Mouse (Mus musculus) skeletal muscle tissue, postnatal 0 days (tissue): ENCODE results near the gene Adig. TPM values are rescaled to one million over a fixed set of nuclear protein-coding genes. Genes with fewer than 3 reads are reported as not detected.

ENCODE experiments used
- polyA plus RNA-seq: library from polyadenylated mRNA; unstranded; fragments of >200 nt; fragmentation: Nextera tagmentation; extraction: Ambion mirVana; gene quantifications from 2 replicates; pipeline ENCODE4 v1.2.1, GENCODE M21; 2015

Adig gene
- polyA plus RNA-seq = 6.7 and 84.5 TPM in 2 replicates

GRCm38 (mm10) chr2:158501836-158502812, at the start of gene Adig:
Gene Adig (plus strand): TSS chr2:158502612.

GRCm38 (mm10) chr2:158512528-158512927, 10.1 kb downstream of the Adig start, which contains the start of gene Arhgap40:
Gene Arhgap40 (plus strand): TSS chr2:158512796.

Other genes with a start within 250 kb of the Adig start
- not detected in 2 replicates for gene Bpi, start 244.5 kb upstream of the Adig start, polyA plus RNA-seq
- 6.0 and 9.7 TPM in 2 replicates for gene Lbp, start 196.1 kb upstream of the Adig start, polyA plus RNA-seq
- gene Snhg11, start 127.0 kb upstream of the Adig start, polyA plus RNA-seq = 0.10 and 1.8 TPM in 2 replicates
- 7.6 and 7.9 TPM in 2 replicates for gene Ralgapb, start 92.8 kb upstream of the Adig start, polyA plus RNA-seq
- 0.54 TPM in 1 of 2 replicates, not detected in the other for gene Arhgap40, start 10.2 kb downstream of the Adig start, polyA plus RNA-seq
- not detected in 2 replicates for gene Slc32a1, start 108.2 kb downstream of the Adig start, polyA plus RNA-seq
- gene Actr5, start 122.3 kb downstream of the Adig start, polyA plus RNA-seq = 2.8 and 5.2 TPM in 2 replicates
- 4.0 and 4.1 TPM in 2 replicates for gene Ppp1r16b, start 162.8 kb downstream of the Adig start, polyA plus RNA-seq